Mouse (Mus musculus) midbrain, embryonic 14.5 days (tissue): Measurements from ENCODE around the gene Unc5cl. TPM values are rescaled to one million over a fixed set of nuclear protein-coding genes. Genes with fewer than 3 reads are reported as not detected.
A peak's percentile ranks its signal among the peaks of the same experiment; 100 is the strongest.

Source experiments
- ATAC-seq: fragments of 200-750 bp; cut with Nextera tagmentation; 2 replicates; pipeline ENCODE4 v1.8.0; 2017; ENCODE audit warnings: moderate number of reproducible peaks, moderate library complexity; ENCODE audit not compliant: low FRiP score, low TSS enrichment
- DNase-seq: peaks from one replicate; pipeline ENCODE4 v3.0.0-alpha.2; 2015
- H3K27ac ChIP-seq: fragments of 300-500 bp; sonication (generic); replicated peaks from 2 replicates; pipeline ENCODE4 v1.5.1; 2014; ENCODE audit warnings: mild to moderate bottlenecking, low read depth, low read length, moderate library complexity
- H3K27me3 ChIP-seq: fragments of 300-500 bp; sonication (generic); 2 replicates; pipeline ENCODE4 v1.6.1; 2014; ENCODE audit warnings: low read length, control low read depth, mixed read lengths; ENCODE audit not compliant: control insufficient read depth, insufficient read depth
- H3K36me3 ChIP-seq: fragments of 300-500 bp; sonication (generic); 2 replicates; pipeline ENCODE4 v1.6.1; 2014; ENCODE audit warnings: low read length, control low read depth; ENCODE audit not compliant: control insufficient read depth, insufficient read depth
- H3K4me1 ChIP-seq: fragments of 300-500 bp; sonication (generic); 2 replicates; pipeline ENCODE4 v1.6.1; 2014; ENCODE audit warnings: mild to moderate bottlenecking, antibody characterized with exemption, low read length, control low read depth; ENCODE audit not compliant: control insufficient read depth, insufficient read depth
- H3K4me2 ChIP-seq: fragments of 300-500 bp; sonication (generic); 2 replicates; pipeline ENCODE4 v1.6.1; 2014; ENCODE audit warnings: mild to moderate bottlenecking, low read length, moderate library complexity
- H3K4me3 ChIP-seq: fragments of 300-500 bp; sonication (generic); replicated peaks from 2 replicates; pipeline ENCODE4 v1.5.1; 2014; ENCODE audit warnings: low read depth, low read length
- H3K9ac ChIP-seq: fragments of 300-500 bp; sonication (generic); replicated peaks from 2 replicates; pipeline ENCODE4 v1.6.1; 2014; ENCODE audit warnings: mild to moderate bottlenecking, low read length, moderate library complexity
- H3K9me3 ChIP-seq: fragments of 300-500 bp; sonication (generic); 2 replicates; pipeline ENCODE4 v1.6.1; 2016; ENCODE audit warnings: low read length, control low read depth, mixed read lengths; ENCODE audit not compliant: control insufficient read depth
- WGBS: fragments of 180-500 bp; shearing (Covaris S2); extraction: QIAGEN DNeasy Blood & Tissue Kit; methylation state at CpG from one replicate; pipeline ENCODE4 v1.1.7; 2014; 5-methylcytosine and 5-hydroxymethylcytosine counted together
- polyA plus RNA-seq: library from polyadenylated mRNA; unstranded; fragments of >200 nt; fragmentation: Nextera tagmentation; extraction: Ambion mirVana; gene quantifications from 2 replicates; pipeline ENCODE4 v1.2.1, GENCODE M21; 2014

The Unc5cl gene
- polyA plus RNA-seq, 1 experiment from 2014 or later, result 0.53 TPM

DNA sequence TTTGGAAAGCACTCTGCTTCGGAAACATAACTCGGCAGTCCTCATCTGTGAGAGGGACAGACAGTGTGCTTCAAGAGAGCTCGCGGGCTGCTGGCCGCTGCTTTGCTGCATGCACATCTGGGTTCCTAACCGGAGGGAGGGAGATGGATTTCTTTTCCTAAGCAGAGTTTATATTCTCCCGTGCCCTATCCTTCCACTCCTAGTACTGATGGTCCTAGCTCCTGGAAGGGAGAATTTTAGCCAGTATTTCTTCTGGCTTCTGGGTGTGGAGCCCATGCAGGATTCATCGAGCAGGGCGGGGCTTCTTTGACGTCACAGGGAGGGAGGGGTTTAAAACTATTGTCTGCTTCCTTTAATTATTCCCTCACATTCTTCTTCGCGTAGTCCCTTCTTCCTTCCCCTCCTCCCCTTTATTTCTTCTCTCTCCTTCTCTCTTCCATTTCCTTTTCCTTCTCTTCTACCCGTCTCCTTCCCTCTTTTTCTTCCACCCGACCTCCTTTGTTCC is 127.8 kb downstream of the Unc5cl start:
- ATAC-seq, result no peak; the same call in 1 of the 2 replicates
- WGBS, result 44% methylated on average over 14 of the region's 14 CpGs
- Histone ChIP-seq H3K36me3 (no peaks in the 10 kb centered on the region), H3K4me3 (no peak overlapping the region), H3K9me3 (no peaks in the 10 kb centered on the region), H3K4me2 (peak overlapping the region; percentile 27), H3K4me1 (no peaks in the 10 kb centered on the region), H3K9ac (no peak overlapping the region), H3K27ac (no peak overlapping the region), H3K27me3 (no peaks in the 10 kb centered on the region)
- DNase-seq, result peak; percentile 66

DNA sequence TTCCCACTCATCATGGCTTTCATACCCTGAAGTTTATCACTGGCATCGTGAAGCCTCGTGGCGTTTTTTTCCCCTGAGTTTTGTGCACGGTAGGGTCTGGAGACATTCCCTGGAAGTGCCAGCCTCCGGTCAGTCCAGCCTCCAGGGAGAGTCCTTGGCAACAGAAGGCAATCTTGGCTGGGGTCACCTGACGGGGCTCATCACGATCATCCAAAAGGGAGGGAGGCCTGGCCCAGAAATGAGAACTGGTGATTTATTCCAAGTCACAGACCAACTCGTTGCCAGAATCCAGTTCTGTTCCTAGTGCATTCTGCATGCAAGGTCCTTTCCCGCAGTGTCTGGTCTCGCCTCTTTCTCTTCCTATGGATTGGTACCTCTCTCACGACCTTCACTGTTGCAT is 128.7 kb downstream of the Unc5cl start:
- Histone ChIP-seq H3K4me2 (no peak overlapping the region), H3K9ac (no peak overlapping the region), H3K9me3 (no peaks in the 10 kb centered on the region), H3K27ac (no peak overlapping the region), H3K4me3 (no peak overlapping the region), H3K27me3 (no peaks in the 10 kb centered on the region), H3K4me1 (no peaks in the 10 kb centered on the region), H3K36me3 (no peaks in the 10 kb centered on the region)
- DNase-seq (no peak), ATAC-seq (no peak)
- 83% methylated on average over 11 of the region's 11 CpGs for WGBS

GRCm38 (mm10) chr17:48585902-48586359 is 131.2 kb downstream of the Unc5cl start:
- 0 out of 2 replicates have a peak overlapping the region, but pooled peaks have one; percentile 7 for H3K4me3 ChIP-seq

GRCm38 (mm10) chr17:48588674-48589073 is 134.0 kb downstream of the Unc5cl start:
- no peak overlapping the region for H3K27ac ChIP-seq
- DNase-seq (peak; percentile 67), ATAC-seq (no peak)
- no peaks in the 10 kb centered on the region for H3K4me1 ChIP-seq
- no peaks in the 10 kb centered on the region for H3K36me3 ChIP-seq
- no peaks in the 10 kb centered on the region; the same call in 1 of the 2 replicates for H3K9me3 ChIP-seq
- H3K4me3 ChIP-seq, result no peak overlapping the region
- no peak overlapping the region for H3K9ac ChIP-seq
- 51% methylated on average over 3 of the region's 3 CpGs for WGBS
- no peaks in the 10 kb centered on the region for H3K27me3 ChIP-seq
- no peak overlapping the region for H3K4me2 ChIP-seq

More at GRCm38 (mm10) chr17:48585902-48586359, 131.2 kb downstream of the Unc5cl start:
- H3K36me3 ChIP-seq, result no peaks in the 10 kb centered on the region
- H3K9me3 ChIP-seq, result no peaks in the 10 kb centered on the region
- ATAC-seq, result peak; percentile 46; the same call in 1 of the 2 replicates
- H3K27me3 ChIP-seq, result no peaks in the 10 kb centered on the region
- H3K9ac ChIP-seq, result no peak overlapping the region
- 12% methylated on average over 14 of the region's 14 CpGs for WGBS
- no peaks in the 10 kb centered on the region for H3K4me1 ChIP-seq
- DNase-seq, result peak; percentile 71
- peak overlapping the region; percentile 39 for H3K4me2 ChIP-seq
- H3K27ac ChIP-seq, result no peak overlapping the region

Other genes with a start within 250 kb of the Unc5cl start
- not detected in 2 replicates for gene Trem1, start 222.1 kb upstream of the Unc5cl start, polyA plus RNA-seq
- not detected in 2 replicates for gene Trem3, start 207.1 kb upstream of the Unc5cl start, polyA plus RNA-seq
- not detected in 2 replicates for gene Treml4, start 190.6 kb upstream of the Unc5cl start, polyA plus RNA-seq
- 0.12 TPM in 1 of 2 replicates, not detected in the other for gene Treml2, start 155.4 kb upstream of the Unc5cl start, polyA plus RNA-seq
- 0.55 TPM in 1 of 2 replicates, not detected in the other for gene B430306N03Rik, start 138.8 kb upstream of the Unc5cl start, polyA plus RNA-seq
- gene Trem2, start 108.5 kb upstream of the Unc5cl start, polyA plus RNA-seq, result 2.6 and 3.7 TPM in 2 replicates
- 0.23 and 0.51 TPM in 2 replicates for gene Treml1, start 95.0 kb upstream of the Unc5cl start, polyA plus RNA-seq
- 14.2 and 16.5 TPM in 2 replicates for gene Nfya, start 45.0 kb upstream of the Unc5cl start, polyA plus RNA-seq
- gene Oard1, start 44.9 kb upstream of the Unc5cl start, polyA plus RNA-seq, result 41.9 and 49.2 TPM in 2 replicates
- 0.26 and 0.29 TPM in 2 replicates for gene Apobec2, start 22.0 kb upstream of the Unc5cl start, polyA plus RNA-seq
- gene Tspo2, start 3.4 kb upstream of the Unc5cl start, polyA plus RNA-seq, result 2.5 and 4.6 TPM in 2 replicates